Mouse (Mus musculus) A20 (cell line): ENCODE data around the gene Blvrb.

Source experiments
- DNase-seq: peaks from one replicate; pipeline ENCODE4 v3.0.0-alpha.2; 2011; ENCODE audit warnings: low read depth, low spot score

Gene Blvrb

GRCm38 (mm10) chr7:27447419-27448286 lies at the start of gene Blvrb, which contains the start of gene Sptbn4:
Gene Blvrb (plus strand): TSS chr7:27447978.
Gene Sptbn4 (minus strand): TSS chr7:27447686.
- peak; percentile 100 for DNase-seq

GRCm38 (mm10) chr7:27400545-27400944 lies 47.2 kb upstream of the Blvrb start:
- no peak for DNase-seq

GRCm38 (mm10) chr7:27402675-27403074 lies 45.1 kb upstream of the Blvrb start:
- peak; percentile 87 for DNase-seq

- no peak for DNase-seq
Observed at GRCm38 (mm10) chr7:27404203-27404942, 43.4 kb upstream of the Blvrb start.

GRCm38 (mm10) chr7:27406481-27406880 lies 41.3 kb upstream of the Blvrb start:
- peak; percentile 37 for DNase-seq

- no peak for DNase-seq
Observed at GRCm38 (mm10) chr7:27407816-27408215, 40.0 kb upstream of the Blvrb start.

- DNase-seq: no peak
Observed at GRCm38 (mm10) chr7:27408379-27409176, 39.2 kb upstream of the Blvrb start.

- DNase-seq: no peak
Observed at GRCm38 (mm10) chr7:27417151-27417550, 30.6 kb upstream of the Blvrb start.

GRCm38 (mm10) chr7:27419101-27419500 lies 28.7 kb upstream of the Blvrb start:
- DNase-seq: peak; percentile 63

- DNase-seq: no peak
Observed at GRCm38 (mm10) chr7:27423556-27424326, 24.0 kb upstream of the Blvrb start.

GRCm38 (mm10) chr7:27427387-27427786 lies 20.4 kb upstream of the Blvrb start:
- DNase-seq: no peak

- DNase-seq: no peak
Observed at GRCm38 (mm10) chr7:27428002-27428401, 19.8 kb upstream of the Blvrb start.

GRCm38 (mm10) chr7:27429135-27429534 lies 18.6 kb upstream of the Blvrb start:
- no peak for DNase-seq

- peak; percentile 22 for DNase-seq
Observed at GRCm38 (mm10) chr7:27433349-27433748, 14.4 kb upstream of the Blvrb start.

GRCm38 (mm10) chr7:27433794-27434193 lies 14.0 kb upstream of the Blvrb start:
- DNase-seq: peak; percentile 36

GRCm38 (mm10) chr7:27437544-27437943 lies 10.2 kb upstream of the Blvrb start:
- peak; percentile 81 for DNase-seq

- DNase-seq: peak; percentile 30
Observed at GRCm38 (mm10) chr7:27440014-27440413, 7.8 kb upstream of the Blvrb start.

GRCm38 (mm10) chr7:27446051-27446450 lies 1.7 kb upstream of the Blvrb start:
- no peak for DNase-seq

- DNase-seq: no peak
Observed at GRCm38 (mm10) chr7:27446521-27447418, 1.0 kb upstream of the Blvrb start.
